Mouse (Mus musculus): Measurements from ENCODE around the gene Zfp282. TPM values are rescaled to one million over a fixed set of nuclear protein-coding genes. Genes with fewer than 3 reads are reported as not detected.
A peak's percentile ranks its signal among the peaks of the same experiment; 100 is the strongest.

Zfp282 gene
- polyA plus RNA-seq, 1 experiment from 2014 or later, result 29.2 TPM

- no peak for ATAC-seq (ENCODE audit: insufficient number of reproducible peaks, insufficient read depth, low FRiP score, low TSS enrichment)
- H3K27ac ChIP-seq, result no peak overlapping the region
- 51% methylated on average over 12 of the region's 12 CpGs for WGBS
- no peaks in the 10 kb centered on the region for H3K9me3 ChIP-seq
- peak overlapping the region; percentile 76 for H3K4me2 ChIP-seq (replicated peaks)
- peaks cover 19% of the 10 kb centered on the region for H3K36me3 ChIP-seq
- peak overlapping the region; percentile 45 for H3K4me3 ChIP-seq
- H3K4me1 ChIP-seq, result peaks cover 10% of the 10 kb centered on the region; the same call in 1 of the 2 replicates
- H3K9ac ChIP-seq, result 0 out of 2 replicates have a peak overlapping the region, but pooled peaks have one; percentile 74
- H3K27me3 ChIP-seq, result no peaks in the 10 kb centered on the region
These were observed 65.5 kb downstream of the Zfp282 start for GRCm38 (mm10) chr6:47942461-47942860.

DNA sequence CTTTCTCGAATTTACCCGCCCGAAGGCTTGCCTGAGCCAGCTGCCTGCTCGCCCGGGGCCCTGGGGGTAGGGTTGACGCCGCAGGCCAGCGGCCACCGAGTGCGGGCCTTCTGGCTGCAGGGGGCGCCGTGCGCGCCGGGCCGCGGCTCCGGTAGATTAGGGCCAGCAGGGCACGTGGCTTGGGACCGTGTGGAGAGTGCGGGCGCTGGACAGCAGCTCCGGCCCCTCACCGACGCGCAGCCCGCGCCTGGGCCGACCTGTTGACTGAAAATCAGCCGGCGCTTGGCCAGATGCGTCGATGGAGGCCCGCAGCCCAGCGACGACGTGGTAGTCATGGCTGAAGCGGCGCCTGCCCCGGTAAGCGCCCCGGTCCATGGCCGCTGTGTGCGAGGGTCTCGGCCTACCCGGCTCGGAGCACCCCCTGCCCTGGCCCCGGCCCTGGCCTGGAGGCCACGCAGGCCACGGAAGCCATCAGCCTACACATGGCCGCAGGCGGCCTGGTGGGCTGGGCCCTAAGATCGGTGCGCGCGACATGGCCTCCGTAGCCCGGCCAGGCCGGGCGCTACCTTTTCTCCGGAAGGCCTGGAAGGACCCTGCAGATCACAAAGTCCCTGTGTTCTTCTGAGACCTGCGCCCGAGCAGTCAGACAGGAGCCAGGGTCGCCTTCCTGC is 66.2 kb downstream of the Zfp282 start:
- 9% methylated on average over 56 of the region's 64 CpGs for WGBS
- Histone ChIP-seq H3K9me3 (no peaks in the 10 kb centered on the region), H3K36me3 (peaks cover 19% of the 10 kb centered on the region), H3K27me3 (no peaks in the 10 kb centered on the region), H3K9ac (peak overlapping the region; percentile 74), H3K4me3 (peak overlapping the region; percentile 45), H3K4me2 (replicated peaks) (peak overlapping the region; percentile 76), H3K4me1 (peaks cover 10% of the 10 kb centered on the region; the same call in 1 of the 2 replicates), H3K27ac (peak overlapping the region; percentile 55)
- peak; percentile 70; the same call in 1 of the 2 replicates for ATAC-seq (ENCODE audit: insufficient number of reproducible peaks, insufficient read depth, low FRiP score, low TSS enrichment)

GRCm38 (mm10) chr6:47943721-47944120 is 66.7 kb downstream of the Zfp282 start:
- peaks cover 10% of the 10 kb centered on the region; the same call in 1 of the 2 replicates for H3K4me1 ChIP-seq
- peak overlapping the region; percentile 76 for H3K4me2 ChIP-seq (replicated peaks)
- no peaks in the 10 kb centered on the region for H3K9me3 ChIP-seq
- peak overlapping the region; percentile 74 for H3K9ac ChIP-seq
- no peak for ATAC-seq (ENCODE audit: insufficient number of reproducible peaks, insufficient read depth, low FRiP score, low TSS enrichment)
- peak overlapping the region; percentile 55 for H3K27ac ChIP-seq
- peak overlapping the region; percentile 45 for H3K4me3 ChIP-seq
- H3K27me3 ChIP-seq, result no peaks in the 10 kb centered on the region
- H3K36me3 ChIP-seq, result peaks cover 19% of the 10 kb centered on the region
- WGBS, result 74% methylated on average over 3 of the region's 3 CpGs

GRCm38 (mm10) chr6:47947388-47947787 is 70.4 kb downstream of the Zfp282 start:
- WGBS, result 92% methylated on average over 4 of the region's 4 CpGs

GRCm38 (mm10) chr6:47953191-47953726 is 76.3 kb downstream of the Zfp282 start, which contains the start of gene Zfp956:
TSS of gene Zfp956 (plus strand) at chr6:47953390.
- Histone ChIP-seq H3K27ac (peak within 1 kb of the TSS; percentile 56), H3K27me3 (no peaks in the 10 kb centered on the region), H3K4me1 (peaks cover 11% of the 10 kb centered on the region; the same call in 1 of the 2 replicates), H3K4me3 (peak within 1 kb of the TSS; percentile 73), H3K36me3 (peaks cover 16% of the 10 kb centered on the region), H3K4me2 (replicated peaks) (peak within 1 kb of the TSS; percentile 76), H3K9ac (peak within 1 kb of the TSS; percentile 73), H3K9me3 (no peaks in the 10 kb centered on the region)
- under 1% methylated on average over 31 of the region's 31 CpGs for whole genome bisulfite sequencing
- ATAC-seq (ENCODE audit: insufficient number of reproducible peaks, insufficient read depth, low FRiP score, low TSS enrichment), result peak; percentile 99

More at GRCm38 (mm10) chr6:47947388-47947787, 70.4 kb downstream of the Zfp282 start:
- no peak for ATAC-seq (ENCODE audit: insufficient number of reproducible peaks, insufficient read depth, low FRiP score, low TSS enrichment)
- H3K9me3 ChIP-seq, result no peaks in the 10 kb centered on the region
- H3K4me3 ChIP-seq, result no peak overlapping the region
- no peaks in the 10 kb centered on the region for H3K27me3 ChIP-seq
- H3K4me1 ChIP-seq, result peaks cover 10% of the 10 kb centered on the region; the same call in 1 of the 2 replicates
- no peak overlapping the region for H3K9ac ChIP-seq
- H3K27ac ChIP-seq, result no peak overlapping the region
- no peak overlapping the region for H3K4me2 ChIP-seq (replicated peaks)
- peaks cover 19% of the 10 kb centered on the region for H3K36me3 ChIP-seq

DNA sequence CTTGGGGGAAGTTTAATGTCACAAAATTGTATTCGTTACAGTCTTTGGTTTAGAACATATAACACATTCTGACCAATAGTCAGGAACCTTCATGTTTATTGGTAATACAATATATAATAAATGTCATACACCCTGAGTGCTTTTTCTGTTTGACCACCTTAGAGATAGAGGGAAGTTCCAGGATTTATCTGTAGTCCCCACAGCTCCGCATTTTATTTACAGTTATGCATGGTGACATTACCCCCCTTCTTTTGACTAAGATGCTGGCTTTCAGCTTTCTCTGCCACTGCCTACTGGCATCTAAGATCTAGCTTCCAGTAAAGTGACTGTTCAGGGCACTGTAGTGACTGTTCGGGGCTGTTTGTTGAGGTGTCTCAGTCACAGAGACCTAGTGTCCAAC is 77.4 kb downstream of the Zfp282 start:
- Histone ChIP-seq H3K4me2 (replicated peaks) (peak overlapping the region; percentile 76), H3K27ac (no peak overlapping the region), H3K9ac (peak overlapping the region; percentile 73), H3K9me3 (no peaks in the 10 kb centered on the region), H3K4me1 (peaks cover 11% of the 10 kb centered on the region; the same call in 1 of the 2 replicates), H3K36me3 (peaks cover 23% of the 10 kb centered on the region), H3K27me3 (no peaks in the 10 kb centered on the region), H3K4me3 (no peak overlapping the region)
- WGBS, result 91% methylated on average over 3 of the region's 3 CpGs
- no peak for ATAC-seq (ENCODE audit: insufficient number of reproducible peaks, insufficient read depth, low FRiP score, low TSS enrichment)

DNA sequence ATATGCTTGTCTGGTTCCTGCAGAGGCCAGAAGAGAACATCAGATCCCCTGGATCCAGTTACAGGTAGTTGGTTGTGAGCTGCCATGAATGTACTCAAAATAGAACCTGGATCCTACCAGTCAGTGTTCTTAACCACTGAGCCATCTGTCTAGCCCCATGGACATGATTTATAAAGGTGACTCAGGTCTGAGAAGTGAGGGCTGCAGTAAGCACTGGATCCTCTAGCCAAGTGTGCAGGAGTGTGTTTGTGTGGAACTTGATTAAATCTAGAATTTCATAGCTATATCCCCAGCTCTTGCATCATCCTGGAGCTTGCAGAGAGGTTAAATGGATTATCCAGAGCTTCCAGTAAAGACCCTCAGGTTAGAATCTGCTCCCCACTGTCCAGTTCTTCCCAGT is 80.8 kb downstream of the Zfp282 start:
- H3K9me3 ChIP-seq, result no peaks in the 10 kb centered on the region
- H3K4me1 ChIP-seq, result peaks cover 11% of the 10 kb centered on the region; the same call in 1 of the 2 replicates
- no peak overlapping the region for H3K27ac ChIP-seq
- no peak for ATAC-seq (ENCODE audit: insufficient number of reproducible peaks, insufficient read depth, low FRiP score, low TSS enrichment)
- no peak overlapping the region for H3K4me3 ChIP-seq
- no peak overlapping the region for H3K4me2 ChIP-seq (replicated peaks)
- H3K9ac ChIP-seq, result no peak overlapping the region
- H3K36me3 ChIP-seq, result peaks cover 43% of the 10 kb centered on the region
- no peaks in the 10 kb centered on the region for H3K27me3 ChIP-seq

Other genes with a start within 250 kb of the Zfp282 start
- 298 and 300 TPM in 2 replicates for gene Pdia4, start 63.8 kb upstream of the Zfp282 start, polyA plus RNA-seq (2016; fragmentation: Nextera tagmentation; extraction: Ambion mirVana)
- gene Zfp786, start 46.3 kb upstream of the Zfp282 start, polyA plus RNA-seq (2016; fragmentation: Nextera tagmentation; extraction: Ambion mirVana), result 7.9 and 8.0 TPM in 2 replicates
- 11.2 and 12.0 TPM in 2 replicates for gene Zfp398, start 41.5 kb upstream of the Zfp282 start, polyA plus RNA-seq (2016; fragmentation: Nextera tagmentation; extraction: Ambion mirVana)
- gene Zfp212, start 43.3 kb downstream of the Zfp282 start, polyA plus RNA-seq (2016; fragmentation: Nextera tagmentation; extraction: Ambion mirVana), result 21.8 and 22.0 TPM in 2 replicates
- gene Zfp956, start 76.2 kb downstream of the Zfp282 start, polyA plus RNA-seq (2016; fragmentation: Nextera tagmentation; extraction: Ambion mirVana), result 14.7 and 15.3 TPM in 2 replicates
- gene Zfp777, start 171.7 kb downstream of the Zfp282 start, polyA plus RNA-seq (2016; fragmentation: Nextera tagmentation; extraction: Ambion mirVana), result 11.0 and 11.7 TPM in 2 replicates
- 33.6 and 33.9 TPM in 2 replicates for gene Zfp746, start 209.4 kb downstream of the Zfp282 start, polyA plus RNA-seq (2016; fragmentation: Nextera tagmentation; extraction: Ambion mirVana)